Mouse (Mus musculus): Measurements from ENCODE around the gene Dpep2nb. TPM values are rescaled to one million over a fixed set of nuclear protein-coding genes. Genes with fewer than 3 reads are reported as not detected.
"Not testable (repeated sequence)": the region's sequence is repeated elsewhere in the genome, so short reads cannot be mapped to it uniquely, and the experiment has no call there.

Dpep2nb gene
- polyA plus RNA-seq, 1 experiment from 2014 or later = not detected

- H3K4me3 ChIP-seq (ENCODE audit: low read depth, low read length) = peak overlapping the region; percentile 82
Measured at GRCm38 (mm10) chr8:106012203-106012602, 6.4 kb upstream of the Dpep2nb start.

DNA sequence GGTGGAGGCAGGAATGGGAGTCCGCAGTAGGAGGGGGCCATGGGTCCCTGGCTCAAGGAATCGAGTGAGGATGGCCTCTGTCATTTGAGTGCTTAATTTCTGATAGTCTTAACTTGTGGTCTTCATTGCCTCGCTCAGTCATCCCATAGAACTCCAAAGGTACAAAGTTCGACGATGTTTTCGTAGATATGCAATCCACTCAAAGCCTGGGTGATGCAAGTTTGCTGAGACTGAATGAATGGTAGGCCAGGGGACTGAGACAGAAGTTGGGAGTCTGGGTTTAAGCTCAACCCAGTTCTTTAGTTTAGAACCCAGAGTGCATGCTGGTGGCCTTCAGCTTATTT is 5.8 kb upstream of the Dpep2nb start, which contains the start of gene Ddx28:
Gene Ddx28, minus strand, starts transcription at position 240 of the 344 bp plus-strand sequence.
- no peaks in the 10 kb centered on the region for H3K9me3 ChIP-seq (ENCODE audit: control insufficient read depth, low read length)
- H3K4me1 ChIP-seq (ENCODE audit: control insufficient read depth, insufficient read depth, low read length) = peaks cover 15% of the 10 kb centered on the region
- H3K4me3 ChIP-seq (ENCODE audit: low read depth, low read length) = peak within 1 kb of the TSS; percentile 82
- ATAC-seq (ENCODE audit: low read depth) (peak; percentile 6; the same call in 1 of the 2 replicates), DNase-seq (ENCODE audit: low spot score) (peak; percentile 2)
- H3K4me2 ChIP-seq (ENCODE audit: low read depth, low read length) = peak within 1 kb of the TSS; percentile 94
- peaks cover 9% of the 10 kb centered on the region for H3K36me3 ChIP-seq (ENCODE audit: control insufficient read depth, insufficient read depth, low read length)
- 2% methylated on average over 6 of the region's 6 CpGs for WGBS
- no peaks in the 10 kb centered on the region for H3K27me3 ChIP-seq (replicated peaks; ENCODE audit: control insufficient read depth, insufficient read depth, low read length)
- H3K9ac ChIP-seq (ENCODE audit: low read depth, low read length) = peak within 1 kb of the TSS; percentile 87
- H3K27ac ChIP-seq (replicated peaks; ENCODE audit: low read depth, low read length) = no peak within 1 kb of the TSS; the same call in 1 of the 2 replicates

More at GRCm38 (mm10) chr8:106012203-106012602, 6.4 kb upstream of the Dpep2nb start:
- Histone ChIP-seq H3K36me3 (ENCODE audit: control insufficient read depth, insufficient read depth, low read length) (peaks cover 10% of the 10 kb centered on the region), H3K4me1 (ENCODE audit: control insufficient read depth, insufficient read depth, low read length) (peaks cover 15% of the 10 kb centered on the region), H3K9ac (ENCODE audit: low read depth, low read length) (0 out of 2 replicates have a peak overlapping the region, but pooled peaks have one; percentile 87), H3K4me2 (ENCODE audit: low read depth, low read length) (peak overlapping the region; percentile 94)
- H3K27ac ChIP-seq (replicated peaks; ENCODE audit: low read depth, low read length); DNase-seq (ENCODE audit: low spot score); H3K27me3 ChIP-seq (replicated peaks; ENCODE audit: control insufficient read depth, insufficient read depth, low read length); H3K9me3 ChIP-seq (ENCODE audit: control insufficient read depth, low read length); ATAC-seq (ENCODE audit: low read depth): not testable (repeated sequence)
- 84% methylated on average over 8 of the region's 8 CpGs for WGBS

DNA sequence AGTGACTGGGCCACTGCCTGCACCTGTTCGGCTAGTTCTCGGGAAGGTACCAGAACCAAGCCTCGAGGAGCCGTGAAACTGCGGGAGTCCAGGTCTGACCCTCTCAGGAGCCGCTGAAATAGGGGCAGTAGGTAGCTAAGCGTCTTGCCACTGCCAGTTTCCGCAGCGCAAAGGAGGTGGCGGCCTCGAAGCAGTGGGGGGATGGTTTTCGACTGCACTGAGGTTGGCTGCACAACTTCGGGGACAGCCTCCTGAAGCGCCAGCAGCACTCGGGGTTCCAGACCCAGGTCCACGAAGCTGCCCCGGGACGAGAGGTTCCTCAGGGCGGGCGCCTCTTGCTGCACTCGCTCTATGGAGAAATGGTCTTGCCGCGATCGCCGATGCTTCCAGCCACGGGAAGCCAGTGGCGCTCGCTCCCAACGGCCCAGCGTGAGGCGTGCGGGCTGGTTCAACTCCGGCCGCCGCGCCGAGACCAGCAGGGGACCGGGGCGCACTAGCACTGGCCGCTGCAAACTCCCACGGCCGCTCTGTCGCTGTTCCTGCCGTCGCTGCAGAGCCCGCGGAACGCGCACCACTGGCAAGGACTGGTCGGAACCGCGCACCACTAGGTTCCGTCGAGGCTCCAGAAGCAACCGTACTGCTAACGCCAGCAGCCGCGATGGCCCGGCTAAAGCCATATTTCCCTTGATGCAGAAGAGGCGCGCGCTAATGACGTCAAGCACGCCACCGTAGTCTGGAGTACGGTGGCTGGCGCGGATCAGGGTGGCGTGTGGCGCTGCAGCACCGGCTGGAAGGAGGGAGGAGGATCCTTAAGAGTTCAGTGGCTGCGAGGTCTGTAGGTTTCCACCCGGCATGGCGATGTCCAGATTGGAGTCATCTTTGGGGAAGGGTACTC is 5.2 kb upstream of the Dpep2nb start:
- Histone ChIP-seq H3K4me2 (ENCODE audit: low read depth, low read length) (peak overlapping the region; percentile 94), H3K36me3 (ENCODE audit: control insufficient read depth, insufficient read depth, low read length) (peaks cover 5% of the 10 kb centered on the region), H3K27ac (replicated peaks; ENCODE audit: low read depth, low read length) (no peak overlapping the region; the same call in 1 of the 2 replicates), H3K9me3 (ENCODE audit: control insufficient read depth, low read length) (no peaks in the 10 kb centered on the region), H3K9ac (ENCODE audit: low read depth, low read length) (peak overlapping the region; percentile 87), H3K4me1 (ENCODE audit: control insufficient read depth, insufficient read depth, low read length) (peaks cover 15% of the 10 kb centered on the region), H3K4me3 (ENCODE audit: low read depth, low read length) (peak overlapping the region; percentile 82), H3K27me3 (replicated peaks; ENCODE audit: control insufficient read depth, insufficient read depth, low read length) (no peaks in the 10 kb centered on the region)
- DNase-seq (ENCODE audit: low spot score) = peak; percentile 96
- WGBS = 2% methylated on average over 65 of the region's 74 CpGs
- peak; percentile 96 for ATAC-seq (ENCODE audit: low read depth)

GRCm38 (mm10) chr8:106007891-106008290 is 2.1 kb upstream of the Dpep2nb start:
- 66% methylated on average over 3 of the region's 3 CpGs for WGBS
- H3K9me3 ChIP-seq (ENCODE audit: control insufficient read depth, low read length); H3K4me3 ChIP-seq (ENCODE audit: low read depth, low read length); DNase-seq (ENCODE audit: low spot score); H3K4me2 ChIP-seq (ENCODE audit: low read depth, low read length); H3K27ac ChIP-seq (replicated peaks; ENCODE audit: low read depth, low read length); H3K27me3 ChIP-seq (replicated peaks; ENCODE audit: control insufficient read depth, insufficient read depth, low read length); H3K36me3 ChIP-seq (ENCODE audit: control insufficient read depth, insufficient read depth, low read length); H3K9ac ChIP-seq (ENCODE audit: low read depth, low read length); ATAC-seq (ENCODE audit: low read depth): not testable (repeated sequence)
- peaks cover 15% of the 10 kb centered on the region for H3K4me1 ChIP-seq (ENCODE audit: control insufficient read depth, insufficient read depth, low read length)

- DNase-seq (ENCODE audit: low spot score) = no peak
- no peak for ATAC-seq (ENCODE audit: low read depth)
- Histone ChIP-seq H3K27ac (replicated peaks; ENCODE audit: low read depth, low read length) (no peak overlapping the region), H3K4me1 (ENCODE audit: control insufficient read depth, insufficient read depth, low read length) (peaks cover 14% of the 10 kb centered on the region), H3K4me3 (ENCODE audit: low read depth, low read length) (no peak overlapping the region), H3K9ac (ENCODE audit: low read depth, low read length) (no peak overlapping the region), H3K27me3 (replicated peaks; ENCODE audit: control insufficient read depth, insufficient read depth, low read length) (no peaks in the 10 kb centered on the region), H3K9me3 (ENCODE audit: control insufficient read depth, low read length) (no peaks in the 10 kb centered on the region), H3K36me3 (ENCODE audit: control insufficient read depth, insufficient read depth, low read length) (no peaks in the 10 kb centered on the region), H3K4me2 (ENCODE audit: low read depth, low read length) (no peak overlapping the region)
- 72% methylated on average over 3 of the region's 3 CpGs for WGBS
Measured at GRCm38 (mm10) chr8:106007135-106007534, 1.4 kb upstream of the Dpep2nb start.

GRCm38 (mm10) chr8:106006413-106006812 is 638 bp upstream of the Dpep2nb start:
- DNase-seq (ENCODE audit: low spot score) = no peak
- H3K9ac ChIP-seq (ENCODE audit: low read depth, low read length) = no peak overlapping the region
- WGBS = 83% methylated on average over 4 of the region's 4 CpGs
- no peak overlapping the region for H3K4me2 ChIP-seq (ENCODE audit: low read depth, low read length)
- no peak overlapping the region for H3K27ac ChIP-seq (replicated peaks; ENCODE audit: low read depth, low read length)
- no peaks in the 10 kb centered on the region for H3K36me3 ChIP-seq (ENCODE audit: control insufficient read depth, insufficient read depth, low read length)
- peaks cover 10% of the 10 kb centered on the region for H3K4me1 ChIP-seq (ENCODE audit: control insufficient read depth, insufficient read depth, low read length)
- H3K4me3 ChIP-seq (ENCODE audit: low read depth, low read length) = no peak overlapping the region
- no peak for ATAC-seq (ENCODE audit: low read depth)
- H3K27me3 ChIP-seq (replicated peaks; ENCODE audit: control insufficient read depth, insufficient read depth, low read length) = no peaks in the 10 kb centered on the region
- no peaks in the 10 kb centered on the region for H3K9me3 ChIP-seq (ENCODE audit: control insufficient read depth, low read length)

- Histone ChIP-seq H3K27ac (replicated peaks; ENCODE audit: low read depth, low read length) (no peak overlapping the region), H3K4me1 (ENCODE audit: control insufficient read depth, insufficient read depth, low read length) (0 out of 2 replicates have a peak, but pooled peaks cover under 1% of the 10 kb centered on the region), H3K4me3 (ENCODE audit: low read depth, low read length) (no peak overlapping the region), H3K36me3 (ENCODE audit: control insufficient read depth, insufficient read depth, low read length) (no peaks in the 10 kb centered on the region), H3K9ac (ENCODE audit: low read depth, low read length) (no peak overlapping the region), H3K4me2 (ENCODE audit: low read depth, low read length) (no peak overlapping the region), H3K27me3 (replicated peaks; ENCODE audit: control insufficient read depth, insufficient read depth, low read length) (no peaks in the 10 kb centered on the region), H3K9me3 (ENCODE audit: control insufficient read depth, low read length) (no peaks in the 10 kb centered on the region)
- 83% methylated on average over 8 of the region's 8 CpGs for WGBS
- ATAC-seq (ENCODE audit: low read depth) (no peak), DNase-seq (ENCODE audit: low spot score) (no peak)
Measured at GRCm38 (mm10) chr8:106004538-106005207, 1.1 kb downstream of the Dpep2nb start.

DNA sequence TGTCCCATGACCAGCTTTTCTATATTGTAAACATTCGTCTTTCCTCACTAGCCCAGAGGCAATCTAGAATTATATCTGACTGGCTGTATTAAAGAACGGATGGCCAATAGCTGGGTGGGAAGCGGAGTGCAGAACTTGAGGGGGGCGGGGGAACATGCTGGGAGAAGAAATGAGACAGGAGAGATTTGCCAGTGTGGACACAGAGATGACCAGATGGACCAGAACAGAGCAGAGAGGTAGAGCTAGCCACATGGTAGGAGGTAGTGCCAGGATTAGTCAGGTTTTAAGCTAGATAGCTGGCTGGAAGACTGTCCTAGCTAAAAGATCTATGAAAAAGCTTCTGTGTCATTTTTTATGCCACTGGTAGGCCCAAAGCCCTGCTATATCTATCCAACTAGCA is 3.9 kb downstream of the Dpep2nb start:
- ATAC-seq (ENCODE audit: low read depth) (no peak), DNase-seq (ENCODE audit: low spot score) (no peak)
- Histone ChIP-seq H3K4me1 (ENCODE audit: control insufficient read depth, insufficient read depth, low read length) (no peaks in the 10 kb centered on the region), H3K27me3 (replicated peaks; ENCODE audit: control insufficient read depth, insufficient read depth, low read length) (no peaks in the 10 kb centered on the region), H3K4me3 (ENCODE audit: low read depth, low read length) (no peak overlapping the region), H3K4me2 (ENCODE audit: low read depth, low read length) (no peak overlapping the region), H3K27ac (replicated peaks; ENCODE audit: low read depth, low read length) (no peak overlapping the region), H3K36me3 (ENCODE audit: control insufficient read depth, insufficient read depth, low read length) (no peaks in the 10 kb centered on the region), H3K9me3 (ENCODE audit: control insufficient read depth, low read length) (no peaks in the 10 kb centered on the region), H3K9ac (ENCODE audit: low read depth, low read length) (no peak overlapping the region)
- WGBS = 75% methylated on average over 4 of the region's 4 CpGs
